Mouse (Mus musculus) heart, embryonic 15.5 days (tissue): Measurements from ENCODE around the gene Stat6. TPM values are rescaled to one million over a fixed set of nuclear protein-coding genes. Genes with fewer than 3 reads are reported as not detected.

ENCODE experiments used
- ATAC-seq: fragments of 200-750 bp; cut with Nextera tagmentation; replicated peaks from 2 replicates; pipeline ENCODE4 v1.8.0; 2017; ENCODE audit warnings: low read depth, moderate TSS enrichment; ENCODE audit not compliant: insufficient number of reproducible peaks, insufficient read depth, low FRiP score
- H3K27ac ChIP-seq: fragments of 300-500 bp; sonication (generic); 2 replicates; pipeline ENCODE4 v1.5.1; 2015; ENCODE audit warnings: mild to moderate bottlenecking, inconsistent platforms
- H3K27me3 ChIP-seq: fragments of 300-500 bp; sonication (generic); 2 replicates; pipeline ENCODE4 v1.6.1; 2015; ENCODE audit warnings: inconsistent platforms
- H3K36me3 ChIP-seq: fragments of 300-500 bp; sonication (generic); 2 replicates; pipeline ENCODE4 v1.6.1; 2015; ENCODE audit warnings: mild to moderate bottlenecking, inconsistent platforms
- H3K4me1 ChIP-seq: fragments of 300-500 bp; sonication (generic); replicated peaks from 2 replicates; pipeline ENCODE4 v1.6.1; 2015; ENCODE audit warnings: inconsistent platforms
- H3K4me2 ChIP-seq: fragments of 300-500 bp; sonication (generic); 2 replicates; pipeline ENCODE4 v1.6.1; 2015; ENCODE audit warnings: inconsistent platforms, mild to moderate bottlenecking, moderate library complexity
- H3K4me3 ChIP-seq: fragments of 300-500 bp; sonication (generic); 2 replicates; pipeline ENCODE4 v1.5.1; 2015; ENCODE audit warnings: mild to moderate bottlenecking, inconsistent platforms
- H3K9ac ChIP-seq: fragments of 300-500 bp; sonication (generic); 2 replicates; pipeline ENCODE4 v1.6.1; 2015; ENCODE audit warnings: mild to moderate bottlenecking, inconsistent platforms
- H3K9me3 ChIP-seq: fragments of 300-500 bp; sonication (generic); replicated peaks from 2 replicates; pipeline ENCODE4 v1.6.1; 2016; ENCODE audit warnings: inconsistent platforms
- WGBS: fragments of 180-500 bp; shearing (Covaris S2); methylation state at CpG from one replicate; pipeline ENCODE4 v1.1.7; 2015; ENCODE audit warnings: mixed read lengths; 5-methylcytosine and 5-hydroxymethylcytosine counted together
- polyA plus RNA-seq: library from polyadenylated mRNA; unstranded; fragments of >200 nt; fragmentation: Nextera tagmentation; extraction: Ambion mirVana; gene quantifications from 2 replicates; pipeline ENCODE4 v1.2.1, GENCODE M21; 2015

The Stat6 gene
- polyA plus RNA-seq, 1 experiment from 2014 or later = 26.2 TPM

GRCm38 (mm10) chr10:127615591-127615990 is 27.2 kb upstream of the Stat6 start:
- Histone ChIP-seq H3K4me3 (no peak overlapping the region), H3K27ac (peak overlapping the region; percentile 72), H3K4me2 (peak overlapping the region; percentile 11; the same call in 1 of the 2 replicates), H3K9ac (no peak overlapping the region), H3K9me3 (no peaks in the 10 kb centered on the region), H3K36me3 (peaks cover 6% of the 10 kb centered on the region; the same call in 1 of the 2 replicates), H3K4me1 (peaks cover 63% of the 10 kb centered on the region), H3K27me3 (peaks cover 2% of the 10 kb centered on the region; the same call in 1 of the 2 replicates)
- WGBS = 60% methylated on average over 3 of the region's 3 CpGs
- ATAC-seq = no peak

GRCm38 (mm10) chr10:127616261-127616679 is 26.5 kb upstream of the Stat6 start:
- no peak overlapping the region for H3K4me3 ChIP-seq
- H3K9ac ChIP-seq = no peak overlapping the region; the same call in 1 of the 2 replicates
- H3K27ac ChIP-seq = peak overlapping the region; percentile 72
- peaks cover 5% of the 10 kb centered on the region; the same call in 1 of the 2 replicates for H3K36me3 ChIP-seq
- H3K27me3 ChIP-seq = peaks cover 2% of the 10 kb centered on the region; the same call in 1 of the 2 replicates
- 50% methylated on average over 7 of the region's 7 CpGs for WGBS
- peaks cover 66% of the 10 kb centered on the region for H3K4me1 ChIP-seq
- no peak for ATAC-seq
- no peaks in the 10 kb centered on the region for H3K9me3 ChIP-seq
- no peak overlapping the region for H3K4me2 ChIP-seq

- H3K27ac ChIP-seq = peak overlapping the region; percentile 16; the same call in 1 of the 2 replicates
- no peaks in the 10 kb centered on the region for H3K9me3 ChIP-seq
- H3K4me1 ChIP-seq = peaks cover 70% of the 10 kb centered on the region
- H3K4me3 ChIP-seq = no peak overlapping the region
- peaks cover 2% of the 10 kb centered on the region; the same call in 1 of the 2 replicates for H3K27me3 ChIP-seq
- WGBS = 49% methylated on average over 4 of the region's 4 CpGs
- ATAC-seq = no peak
- H3K9ac ChIP-seq = no peak overlapping the region
- H3K4me2 ChIP-seq = no peak overlapping the region
- H3K36me3 ChIP-seq = no peaks in the 10 kb centered on the region
Observed at GRCm38 (mm10) chr10:127617294-127617693, 25.5 kb upstream of the Stat6 start.

GRCm38 (mm10) chr10:127618173-127618572 is 24.6 kb upstream of the Stat6 start:
- Histone ChIP-seq H3K9me3 (no peaks in the 10 kb centered on the region), H3K4me2 (peak overlapping the region; percentile 89), H3K4me1 (peaks cover 72% of the 10 kb centered on the region), H3K27ac (peak overlapping the region; percentile 43), H3K4me3 (peak overlapping the region; percentile 62), H3K9ac (no peak overlapping the region), H3K27me3 (peaks cover 2% of the 10 kb centered on the region; the same call in 1 of the 2 replicates), H3K36me3 (no peaks in the 10 kb centered on the region)
- ATAC-seq = no peak
- WGBS = 26% methylated on average over 6 of the region's 6 CpGs

- no peaks in the 10 kb centered on the region for H3K9me3 ChIP-seq
- ATAC-seq = no peak
- H3K4me1 ChIP-seq = peaks cover 67% of the 10 kb centered on the region
- peaks cover 2% of the 10 kb centered on the region; the same call in 1 of the 2 replicates for H3K27me3 ChIP-seq
- peak overlapping the region; percentile 62 for H3K4me3 ChIP-seq
- 0 out of 2 replicates have a peak overlapping the region, but pooled peaks have one; percentile 12 for H3K9ac ChIP-seq
- H3K27ac ChIP-seq = peak overlapping the region; percentile 92
- no peaks in the 10 kb centered on the region for H3K36me3 ChIP-seq
- peak overlapping the region; percentile 89 for H3K4me2 ChIP-seq
- 44% methylated on average over 8 of the region's 8 CpGs for WGBS
Observed at GRCm38 (mm10) chr10:127619119-127619721, 23.6 kb upstream of the Stat6 start.

GRCm38 (mm10) chr10:127619941-127620405 is 22.8 kb upstream of the Stat6 start:
- Histone ChIP-seq H3K9ac (peak overlapping the region; percentile 69), H3K4me1 (peaks cover 59% of the 10 kb centered on the region), H3K27ac (peak overlapping the region; percentile 92), H3K4me2 (peak overlapping the region; percentile 89), H3K4me3 (peak overlapping the region; percentile 62), H3K36me3 (no peaks in the 10 kb centered on the region), H3K27me3 (peaks cover 2% of the 10 kb centered on the region; the same call in 1 of the 2 replicates), H3K9me3 (no peaks in the 10 kb centered on the region)
- no peak for ATAC-seq
- 11% methylated on average over 12 of the region's 12 CpGs for WGBS

GRCm38 (mm10) chr10:127620406-127621190 is 22.2 kb upstream of the Stat6 start, which contains the start of gene Lrp1:
Gene Lrp1, minus strand, starts transcription at chr10:127621148.
- ATAC-seq = peak; percentile 48
- 3% methylated on average over 26 of the region's 32 CpGs for WGBS
- Histone ChIP-seq H3K27ac (peak within 1 kb of the TSS; percentile 92), H3K27me3 (peaks cover 2% of the 10 kb centered on the region; the same call in 1 of the 2 replicates), H3K4me1 (peaks cover 53% of the 10 kb centered on the region), H3K36me3 (no peaks in the 10 kb centered on the region), H3K4me3 (peak within 1 kb of the TSS; percentile 62), H3K9ac (peak within 1 kb of the TSS; percentile 69), H3K9me3 (no peaks in the 10 kb centered on the region), H3K4me2 (peak within 1 kb of the TSS; percentile 89)

GRCm38 (mm10) chr10:127621191-127622056 is 21.4 kb upstream of the Stat6 start:
- Histone ChIP-seq H3K9me3 (no peaks in the 10 kb centered on the region), H3K4me2 (peak overlapping the region; percentile 89), H3K27ac (peak overlapping the region; percentile 92), H3K27me3 (peaks cover 2% of the 10 kb centered on the region; the same call in 1 of the 2 replicates), H3K4me1 (peaks cover 45% of the 10 kb centered on the region), H3K4me3 (peak overlapping the region; percentile 62), H3K36me3 (no peaks in the 10 kb centered on the region), H3K9ac (peak overlapping the region; percentile 69)
- ATAC-seq = peak; percentile 87
- under 1% methylated on average over 36 of the region's 39 CpGs for WGBS

GRCm38 (mm10) chr10:127622057-127622392 is 20.8 kb upstream of the Stat6 start:
- H3K4me1 ChIP-seq = peaks cover 40% of the 10 kb centered on the region
- peak overlapping the region; percentile 89 for H3K4me2 ChIP-seq
- peak overlapping the region; percentile 92 for H3K27ac ChIP-seq
- ATAC-seq = peak; percentile 37; the same call in 1 of the 2 replicates
- H3K4me3 ChIP-seq = peak overlapping the region; percentile 62
- 2% methylated on average over 13 of the region's 13 CpGs for WGBS
- peak overlapping the region; percentile 69 for H3K9ac ChIP-seq
- no peaks in the 10 kb centered on the region for H3K9me3 ChIP-seq
- peaks cover 2% of the 10 kb centered on the region; the same call in 1 of the 2 replicates for H3K27me3 ChIP-seq
- no peaks in the 10 kb centered on the region for H3K36me3 ChIP-seq

- Histone ChIP-seq H3K4me1 (peaks cover 33% of the 10 kb centered on the region), H3K27ac (peak overlapping the region; percentile 92; the same call in 1 of the 2 replicates)
Observed at GRCm38 (mm10) chr10:127622661-127623060, 20.1 kb upstream of the Stat6 start.

More at GRCm38 (mm10) chr10:127622661-127623060, 20.1 kb upstream of the Stat6 start:
- H3K27me3 ChIP-seq = peaks cover 2% of the 10 kb centered on the region; the same call in 1 of the 2 replicates
- H3K36me3 ChIP-seq = no peaks in the 10 kb centered on the region
- H3K4me2 ChIP-seq = peak overlapping the region; percentile 89; the same call in 1 of the 2 replicates
- H3K4me3 ChIP-seq = no peak overlapping the region
- no peak for ATAC-seq
- H3K9ac ChIP-seq = no peak overlapping the region
- 69% methylated on average over 4 of the region's 4 CpGs for WGBS
- no peaks in the 10 kb centered on the region for H3K9me3 ChIP-seq
